Mouse (Mus musculus): ENCODE measurements around the gene Sec24c. TPM values are rescaled to one million over a fixed set of nuclear protein-coding genes. Genes with fewer than 3 reads are reported as not detected.

Gene Sec24c
- polyA plus RNA-seq, 2 experiments = 77.2 to 149 TPM

GRCm38 (mm10) chr14:20681742-20682141 is 7.6 kb downstream of the Sec24c start:
- H3K4me1 ChIP-seq (ENCODE audit: control insufficient read depth, insufficient read depth, low read length) = no peaks in the 10 kb centered on the region
- no peaks in the 10 kb centered on the region for H3K9me3 ChIP-seq (ENCODE audit: control insufficient read depth, low read length)
- no peak overlapping the region for H3K9ac ChIP-seq (ENCODE audit: low read depth, low read length, severe bottlenecking)
- 79% methylated on average over 2 of the region's 2 CpGs for WGBS
- no peak overlapping the region for H3K4me2 ChIP-seq (replicated peaks; ENCODE audit: low read depth, low read length, severe bottlenecking)
- TF ChIP-seq POLR2A (IDR thresholded peaks at IDR 0.05; ENCODE audit: borderline replicate concordance, extremely low read depth, insufficient read depth, insufficient read length) = no peak
- no peak overlapping the region for H3K27ac ChIP-seq (replicated peaks; ENCODE audit: low read depth, low read length)
- H3K27me3 ChIP-seq (ENCODE audit: control insufficient read depth, insufficient read depth, low read length) = no peaks in the 10 kb centered on the region
- DNase-seq (ENCODE audit: low spot score) (no peak), ATAC-seq (ENCODE audit: low FRiP score, low read depth) (no peak)
- H3K36me3 ChIP-seq (ENCODE audit: control insufficient read depth, insufficient read depth, low read length) = peaks cover 99% of the 10 kb centered on the region
- no peak overlapping the region for H3K4me3 ChIP-seq (replicated peaks; ENCODE audit: low read length)

GRCm38 (mm10) chr14:20682498-20682897 is 8.4 kb downstream of the Sec24c start:
- no peaks in the 10 kb centered on the region for H3K9me3 ChIP-seq (ENCODE audit: control insufficient read depth, low read length)
- no peak overlapping the region for H3K4me2 ChIP-seq (replicated peaks; ENCODE audit: low read depth, low read length, severe bottlenecking)
- peaks cover 99% of the 10 kb centered on the region for H3K36me3 ChIP-seq (ENCODE audit: control insufficient read depth, insufficient read depth, low read length)
- no peak overlapping the region for H3K4me3 ChIP-seq (replicated peaks; ENCODE audit: low read length)
- H3K27me3 ChIP-seq (ENCODE audit: control insufficient read depth, insufficient read depth, low read length) = no peaks in the 10 kb centered on the region
- no peak overlapping the region for H3K27ac ChIP-seq (replicated peaks; ENCODE audit: low read depth, low read length)
- ATAC-seq (ENCODE audit: low FRiP score, low read depth) (no peak), DNase-seq (ENCODE audit: low spot score) (no peak)
- no peak for TF ChIP-seq POLR2A (IDR thresholded peaks at IDR 0.05; ENCODE audit: borderline replicate concordance, extremely low read depth, insufficient read depth, insufficient read length)
- WGBS = 76% methylated on average over 3 of the region's 3 CpGs
- H3K4me1 ChIP-seq (ENCODE audit: control insufficient read depth, insufficient read depth, low read length) = no peaks in the 10 kb centered on the region
- no peak overlapping the region for H3K9ac ChIP-seq (ENCODE audit: low read depth, low read length, severe bottlenecking)

- no peak for TF ChIP-seq POLR2A (IDR thresholded peaks at IDR 0.05; ENCODE audit: borderline replicate concordance, extremely low read depth, insufficient read depth, insufficient read length)
- 96% methylated on average over 3 of the region's 3 CpGs for WGBS
- H3K4me2 ChIP-seq (replicated peaks; ENCODE audit: low read depth, low read length, severe bottlenecking) = no peak overlapping the region
These were observed 12.5 kb downstream of the Sec24c start for GRCm38 (mm10) chr14:20686576-20686975.

GRCm38 (mm10) chr14:20689009-20689408 is 14.9 kb downstream of the Sec24c start:
- DNase-seq (ENCODE audit: low spot score) (no peak), ATAC-seq (ENCODE audit: low FRiP score, low read depth) (no peak)
- no peak for TF ChIP-seq POLR2A (IDR thresholded peaks at IDR 0.05; ENCODE audit: borderline replicate concordance, extremely low read depth, insufficient read depth, insufficient read length)
- 91% methylated on average over 2 of the region's 2 CpGs for WGBS
- Histone ChIP-seq H3K9ac (ENCODE audit: low read depth, low read length, severe bottlenecking) (no peak overlapping the region), H3K36me3 (ENCODE audit: control insufficient read depth, insufficient read depth, low read length) (peaks cover 99% of the 10 kb centered on the region), H3K9me3 (ENCODE audit: control insufficient read depth, low read length) (no peaks in the 10 kb centered on the region), H3K4me2 (replicated peaks; ENCODE audit: low read depth, low read length, severe bottlenecking) (no peak overlapping the region), H3K4me1 (ENCODE audit: control insufficient read depth, insufficient read depth, low read length) (no peaks in the 10 kb centered on the region), H3K4me3 (replicated peaks; ENCODE audit: low read length) (no peak overlapping the region), H3K27me3 (ENCODE audit: control insufficient read depth, insufficient read depth, low read length) (no peaks in the 10 kb centered on the region), H3K27ac (replicated peaks; ENCODE audit: low read depth, low read length) (no peak overlapping the region)

More at GRCm38 (mm10) chr14:20686576-20686975, 12.5 kb downstream of the Sec24c start:
- Histone ChIP-seq H3K4me1 (ENCODE audit: control insufficient read depth, insufficient read depth, low read length) (no peaks in the 10 kb centered on the region), H3K27me3 (ENCODE audit: control insufficient read depth, insufficient read depth, low read length) (no peaks in the 10 kb centered on the region), H3K27ac (replicated peaks; ENCODE audit: low read depth, low read length) (no peak overlapping the region), H3K4me3 (replicated peaks; ENCODE audit: low read length) (no peak overlapping the region), H3K36me3 (ENCODE audit: control insufficient read depth, insufficient read depth, low read length) (peaks cover 99% of the 10 kb centered on the region), H3K9me3 (ENCODE audit: control insufficient read depth, low read length) (no peaks in the 10 kb centered on the region), H3K9ac (ENCODE audit: low read depth, low read length, severe bottlenecking) (no peak overlapping the region)
- no peak for DNase-seq (ENCODE audit: low spot score)
- no peak for ATAC-seq (ENCODE audit: low FRiP score, low read depth)

- ATAC-seq (ENCODE audit: low FRiP score, low read depth) (no peak), DNase-seq (ENCODE audit: low spot score) (no peak)
- Histone ChIP-seq H3K9ac (ENCODE audit: low read depth, low read length, severe bottlenecking) (no peak overlapping the region), H3K27ac (replicated peaks; ENCODE audit: low read depth, low read length) (no peak overlapping the region), H3K36me3 (ENCODE audit: control insufficient read depth, insufficient read depth, low read length) (peaks cover 76% of the 10 kb centered on the region), H3K9me3 (ENCODE audit: control insufficient read depth, low read length) (no peaks in the 10 kb centered on the region), H3K4me2 (replicated peaks; ENCODE audit: low read depth, low read length, severe bottlenecking) (no peak overlapping the region), H3K27me3 (ENCODE audit: control insufficient read depth, insufficient read depth, low read length) (no peaks in the 10 kb centered on the region), H3K4me1 (ENCODE audit: control insufficient read depth, insufficient read depth, low read length) (peaks cover 15% of the 10 kb centered on the region), H3K4me3 (replicated peaks; ENCODE audit: low read length) (no peak overlapping the region)
- no peak for TF ChIP-seq POLR2A (IDR thresholded peaks at IDR 0.05; ENCODE audit: borderline replicate concordance, extremely low read depth, insufficient read depth, insufficient read length)
- WGBS = 96% methylated on average over 6 of the region's 6 CpGs
These were observed 17.7 kb downstream of the Sec24c start for GRCm38 (mm10) chr14:20691772-20692171.

GRCm38 (mm10) chr14:20693589-20694101 is 19.5 kb downstream of the Sec24c start:
- Histone ChIP-seq H3K4me2 (replicated peaks; ENCODE audit: low read depth, low read length, severe bottlenecking) (no peak overlapping the region), H3K9me3 (ENCODE audit: control insufficient read depth, low read length) (no peaks in the 10 kb centered on the region), H3K27me3 (ENCODE audit: control insufficient read depth, insufficient read depth, low read length) (no peaks in the 10 kb centered on the region), H3K9ac (ENCODE audit: low read depth, low read length, severe bottlenecking) (no peak overlapping the region), H3K27ac (replicated peaks; ENCODE audit: low read depth, low read length) (no peak overlapping the region), H3K4me3 (replicated peaks; ENCODE audit: low read length) (no peak overlapping the region), H3K36me3 (ENCODE audit: control insufficient read depth, insufficient read depth, low read length) (peaks cover 64% of the 10 kb centered on the region), H3K4me1 (ENCODE audit: control insufficient read depth, insufficient read depth, low read length) (peaks cover 24% of the 10 kb centered on the region)
- DNase-seq (ENCODE audit: low spot score) (no peak), ATAC-seq (ENCODE audit: low FRiP score, low read depth) (no peak)
- WGBS = 94% methylated on average over 10 of the region's 10 CpGs
- no peak for TF ChIP-seq POLR2A (IDR thresholded peaks at IDR 0.05; ENCODE audit: borderline replicate concordance, extremely low read depth, insufficient read depth, insufficient read length)

Measured in limb, embryonic 14.5 days (tissue).